Mouse (Mus musculus): Measurements from ENCODE around the gene Csrp3. TPM values are rescaled to one million over a fixed set of nuclear protein-coding genes. Genes with fewer than 3 reads are reported as not detected.

Csrp3 gene
- total and polyA plus RNA-seq, 3 experiments = 0.17 to 0.81 TPM; not detected in 1

DNA sequence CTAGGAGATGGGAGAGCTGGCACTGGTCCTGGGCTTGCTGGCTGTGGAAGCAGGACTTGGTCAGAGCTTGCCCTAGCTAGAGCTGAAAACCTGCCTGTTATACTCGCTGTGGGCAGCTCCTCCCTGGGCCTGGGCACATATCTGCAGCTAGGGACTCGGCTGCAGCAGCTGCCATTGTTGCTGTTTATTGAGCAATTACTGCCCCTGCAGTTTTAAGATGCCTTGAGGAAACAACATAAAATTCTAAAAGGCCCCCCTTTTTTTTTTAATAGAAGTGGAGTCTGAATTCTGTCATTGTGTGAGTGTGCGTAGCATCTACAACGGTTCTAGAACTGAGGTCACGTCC is 36.4 kb upstream of the Csrp3 start:
- no peak overlapping the region for H3K9ac ChIP-seq (ENCODE audit: control insufficient read depth, low read depth, low read length, poor library complexity, severe bottlenecking)
- DNase-seq (ENCODE audit: low read depth, low spot score) = no peak
- peaks cover 0 to 10% of the 10 kb centered on the region in 2 experiments; a peak in 2 of 4 replicates for H3K36me3 ChIP-seq (ENCODE audit: control insufficient read depth in 1 of 2, insufficient read depth in 2 of 2, low read length in 2 of 2)
- TF ChIP-seq NRF1 (IDR thresholded peaks at IDR 0.05; ENCODE audit: insufficient read depth, low read depth, low read length, poor library complexity, severe bottlenecking) = no peak
- H3K4me1 ChIP-seq (ENCODE audit: control insufficient read depth in 1 of 2, insufficient read depth in 2 of 2, low read length in 2 of 2) = peaks cover 0 to 9% of the 10 kb centered on the region in 2 experiments; a peak in 2 of 4 replicates
- H3K27me3 ChIP-seq (ENCODE audit: control insufficient read depth in 1 of 2, insufficient read depth in 2 of 2, low read length in 2 of 2) = peaks cover 8% of the 10 kb centered on the region in 2 experiments; a peak in 2 of 4 replicates
- no peak overlapping the region for H3K4me3 ChIP-seq (ENCODE audit: control insufficient read depth in 1 of 2, insufficient read depth in 1 of 2, low read depth in 2 of 2, low read length in 2 of 2)
- H3K9me3 ChIP-seq (replicated peaks; ENCODE audit: insufficient read depth, low read length) = no peaks in the 10 kb centered on the region
- no peak overlapping the region for H3K27ac ChIP-seq (ENCODE audit: control insufficient read depth, low read depth, low read length)
- peaks cover 15% of the 10 kb centered on the region for H3K79me2 ChIP-seq (ENCODE audit: control insufficient read depth, insufficient read depth, low read length, poor library complexity)

DNA sequence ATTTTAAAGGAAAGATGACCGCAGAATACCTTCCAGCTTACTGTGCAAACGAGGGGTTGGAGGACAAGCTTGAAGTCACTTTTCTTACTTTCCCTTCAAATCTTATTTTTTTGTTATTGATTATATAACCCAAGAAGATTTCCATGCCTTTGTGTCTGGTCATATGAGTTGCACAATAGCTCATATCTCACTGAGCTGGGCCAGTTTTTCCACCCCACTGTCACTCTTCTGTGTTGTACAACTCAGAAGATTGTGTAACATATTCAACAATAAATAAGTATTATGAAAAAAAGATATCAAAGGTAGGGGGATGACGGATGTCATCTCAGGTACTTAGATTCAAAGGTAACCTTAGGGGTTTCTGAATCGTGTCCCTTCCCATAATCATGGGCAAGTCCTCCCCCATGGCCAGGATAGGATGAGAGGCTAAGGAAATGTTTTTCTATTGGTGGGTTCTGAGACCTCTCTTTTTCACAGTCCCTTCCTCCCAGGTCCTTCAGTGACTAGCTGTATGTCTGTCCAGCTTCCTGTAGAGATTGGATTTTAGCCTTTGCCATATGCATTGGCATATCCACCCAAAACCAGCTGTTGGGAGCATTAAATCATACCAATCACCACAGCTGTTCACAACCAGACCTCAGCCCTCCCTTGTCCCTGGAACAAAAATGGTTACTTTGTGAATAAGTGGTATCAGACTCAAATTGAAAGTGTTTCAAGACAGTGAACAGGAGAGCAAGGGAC is 35.9 kb upstream of the Csrp3 start:
- DNase-seq (ENCODE audit: low read depth, low spot score) = no peak
- Histone ChIP-seq H3K27ac (ENCODE audit: control insufficient read depth, low read depth, low read length) (no peak overlapping the region), H3K9me3 (replicated peaks; ENCODE audit: insufficient read depth, low read length) (no peaks in the 10 kb centered on the region), H3K79me2 (ENCODE audit: control insufficient read depth, insufficient read depth, low read length, poor library complexity) (peaks cover 17% of the 10 kb centered on the region), H3K9ac (ENCODE audit: control insufficient read depth, low read depth, low read length, poor library complexity, severe bottlenecking) (no peak overlapping the region), H3K4me1 (ENCODE audit: control insufficient read depth in 1 of 2, insufficient read depth in 2 of 2, low read length in 2 of 2) (peaks cover 0 to 12% of the 10 kb centered on the region in 2 experiments; a peak in 2 of 4 replicates), H3K27me3 (ENCODE audit: control insufficient read depth in 1 of 2, insufficient read depth in 2 of 2, low read length in 2 of 2) (peaks cover 5 to 6% of the 10 kb centered on the region in 2 experiments; a peak in 2 of 4 replicates), H3K36me3 (ENCODE audit: control insufficient read depth in 1 of 2, insufficient read depth in 2 of 2, low read length in 2 of 2) (peaks cover 0 to 13% of the 10 kb centered on the region in 2 experiments; a peak in 2 of 4 replicates), H3K4me3 (ENCODE audit: control insufficient read depth in 1 of 2, insufficient read depth in 1 of 2, low read depth in 2 of 2, low read length in 2 of 2) (no peak overlapping the region)
- TF ChIP-seq UBTF (IDR thresholded peaks at IDR 0.05; ENCODE audit: borderline replicate concordance, insufficient read depth, low read depth, low read length) (no peak), ZMIZ1 (IDR thresholded peaks at IDR 0.05; ENCODE audit: low read depth, low read length) (no peak), MYB (IDR thresholded peaks at IDR 0.05; ENCODE audit: low read depth, low read length) (no peak)

DNA sequence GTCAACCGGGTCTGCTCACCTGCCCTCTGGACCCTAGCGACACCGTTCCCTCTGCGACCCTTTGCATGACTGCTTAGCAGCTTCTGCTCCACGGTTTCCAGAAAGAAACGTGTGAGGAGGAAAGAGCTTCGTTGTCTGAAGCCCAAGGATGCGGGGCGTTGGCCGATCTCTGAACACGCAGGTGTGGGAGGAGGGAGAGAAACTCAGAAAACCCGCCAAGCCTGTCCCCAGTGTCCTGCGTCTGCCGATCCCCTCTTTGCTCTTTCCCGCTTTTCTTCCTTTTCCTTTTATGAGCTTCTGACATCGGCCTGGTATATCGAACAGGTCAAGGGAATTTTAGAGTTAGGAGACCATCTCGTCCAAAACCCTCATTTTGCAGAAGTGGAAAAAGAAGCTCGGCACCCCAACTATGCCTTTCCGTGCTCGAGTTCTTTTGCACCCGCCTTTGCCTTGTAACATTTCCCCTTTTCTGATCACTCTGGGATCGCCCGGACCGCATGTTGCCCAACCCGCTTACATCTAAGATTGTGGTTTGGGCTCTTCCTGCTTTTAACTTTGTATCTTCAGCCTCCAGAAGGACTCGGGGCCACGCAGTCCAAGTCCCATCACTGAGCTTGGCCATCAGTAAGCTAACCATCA is 34.3 kb upstream of the Csrp3 start:
- peak overlapping the region; percentile 99 for H3K9ac ChIP-seq (ENCODE audit: control insufficient read depth, low read depth, low read length, poor library complexity, severe bottlenecking)
- DNase-seq (ENCODE audit: low read depth, low spot score) = peak; percentile 88
- peak overlapping the region; percentile 93 for H3K27ac ChIP-seq (ENCODE audit: control insufficient read depth, low read depth, low read length)
- H3K27me3 ChIP-seq (ENCODE audit: control insufficient read depth in 1 of 2, insufficient read depth in 2 of 2, low read length in 2 of 2) = peaks cover 0 to 2% of the 10 kb centered on the region in 2 experiments; a peak in 1 of 4 replicates
- H3K79me2 ChIP-seq (ENCODE audit: control insufficient read depth, insufficient read depth, low read length, poor library complexity) = peaks cover 17% of the 10 kb centered on the region
- H3K36me3 ChIP-seq (ENCODE audit: control insufficient read depth in 1 of 2, insufficient read depth in 2 of 2, low read length in 2 of 2) = peaks cover 0 to 13% of the 10 kb centered on the region in 2 experiments; a peak in 2 of 4 replicates
- peaks cover 0 to 12% of the 10 kb centered on the region in 2 experiments; a peak in 2 of 4 replicates for H3K4me1 ChIP-seq (ENCODE audit: control insufficient read depth in 1 of 2, insufficient read depth in 2 of 2, low read length in 2 of 2)
- no peaks in the 10 kb centered on the region for H3K9me3 ChIP-seq (replicated peaks; ENCODE audit: insufficient read depth, low read length)
- H3K4me3 ChIP-seq (ENCODE audit: control insufficient read depth in 1 of 2, insufficient read depth in 1 of 2, low read depth in 2 of 2, low read length in 2 of 2) = peak overlapping the region; percentile 70 to 91
- TF ChIP-seq POLR2AphosphoS5 (IDR thresholded peaks at IDR 0.05; ENCODE audit: borderline replicate concordance, low read depth, low read length) = no peak
- TF ChIP-seq UBTF (IDR thresholded peaks at IDR 0.05; ENCODE audit: borderline replicate concordance, insufficient read depth, low read depth, low read length) = no peak
- TF ChIP-seq ETS1 (IDR thresholded peaks at IDR 0.05; ENCODE audit: low read depth, low read length) = peak; percentile 58
- peak; percentile 67 for TF ChIP-seq MAX (IDR thresholded peaks at IDR 0.05; ENCODE audit: low read length)
- peak; percentile 83 for TF ChIP-seq TAL1 (IDR thresholded peaks at IDR 0.05; ENCODE audit: low read length)
- peak; percentile 26 to 60; a peak in 2 of 4 replicates for TF ChIP-seq POLR2A (IDR thresholded peaks at IDR 0.05; ENCODE audit: control insufficient read depth in 1 of 2, insufficient read depth in 1 of 2, low read depth in 1 of 2, low read length in 2 of 2, poor library complexity in 1 of 2)
- no peak for TF ChIP-seq CTCF (IDR thresholded peaks at IDR 0.05 in 2 of 3, conservative IDR thresholded peaks at IDR 0.05 in 1 of 3; ENCODE audit: control insufficient read depth in 1 of 3, insufficient read depth in 1 of 3, low read depth in 2 of 3, low read length in 3 of 3, poor library complexity in 1 of 3, severe bottlenecking in 1 of 3)
- TF ChIP-seq MXI1 (IDR thresholded peaks at IDR 0.05; ENCODE audit: low read depth, low read length) = peak; percentile 72
- peak; percentile 58 for TF ChIP-seq NELFE (IDR thresholded peaks at IDR 0.05; ENCODE audit: low read depth, low read length)
- 0 out of 2 replicates have a peak, but pooled peaks have one; percentile 54 for TF ChIP-seq CHD1 (IDR thresholded peaks at IDR 0.05; ENCODE audit: low read depth, low read length)
- no peak for TF ChIP-seq MAFK (IDR thresholded peaks at IDR 0.05; ENCODE audit: borderline replicate concordance, low read depth, low read length)
- peak; percentile 84 for TF ChIP-seq MYC (IDR thresholded peaks at IDR 0.05; ENCODE audit: low read depth, low read length)
- peak; percentile 73 for TF ChIP-seq TCF12 (IDR thresholded peaks at IDR 0.05; ENCODE audit: low read depth, low read length)
- peak; percentile 65; the same call in 1 of the 2 replicates for TF ChIP-seq RCOR1 (IDR thresholded peaks at IDR 0.05; ENCODE audit: low read depth, low read length)
- peak; percentile 63 for TF ChIP-seq SIN3A (IDR thresholded peaks at IDR 0.05; ENCODE audit: low read length)
- TF ChIP-seq EP300 (IDR thresholded peaks at IDR 0.05; ENCODE audit: low read depth in 1 of 2, low read length in 2 of 2) = peak; percentile 76 to 84
- TF ChIP-seq ELF1 (IDR thresholded peaks at IDR 0.05; ENCODE audit: low read depth, low read length) = peak; percentile 41; the same call in 1 of the 2 replicates
- peak; percentile 49; the same call in 1 of the 2 replicates for TF ChIP-seq MAZ (IDR thresholded peaks at IDR 0.05; ENCODE audit: low read depth, low read length)
- peak; percentile 75 for TF ChIP-seq E2F4 (IDR thresholded peaks at IDR 0.05; ENCODE audit: borderline replicate concordance, low read depth, low read length)
- TF ChIP-seq CHD2 (IDR thresholded peaks at IDR 0.05; ENCODE audit: low read length) = no peak
